Mouse (Mus musculus): Measurements from ENCODE around the gene Otof. TPM values are rescaled to one million over a fixed set of nuclear protein-coding genes. Genes with fewer than 3 reads are reported as not detected.

The Otof gene
- polyA plus RNA-seq, 1 experiment from 2014 or later: not detected

DNA sequence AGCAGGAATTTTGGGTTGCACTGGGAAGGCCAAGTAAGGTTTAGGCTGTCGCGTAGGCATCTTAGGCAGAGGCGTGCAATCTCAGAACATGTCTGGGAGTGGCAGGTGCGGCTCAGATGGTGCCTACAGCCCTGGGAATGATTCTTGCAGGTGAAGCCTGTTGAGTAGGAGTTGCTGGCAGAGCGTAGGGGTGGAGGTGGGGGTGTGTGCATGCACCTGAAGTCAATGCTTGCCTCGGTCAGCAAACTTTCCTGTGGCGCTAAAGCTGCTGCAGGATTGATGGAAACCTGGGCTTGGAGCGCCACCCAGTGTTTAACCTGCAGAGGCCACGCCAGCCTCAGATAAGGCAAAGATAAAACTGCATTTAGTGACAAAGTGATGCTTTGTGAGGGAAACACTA lies 118.6 kb downstream of the Otof start:
- DNase-seq (peak; percentile 78), ATAC-seq (peak; percentile 83)
- H3K36me3 ChIP-seq (replicated peaks; ENCODE audit: insufficient read depth, low read length): no peaks in the 10 kb centered on the region
- TF ChIP-seq CTCF (IDR thresholded peaks at IDR 0.05; ENCODE audit: low read depth) (peak; percentile 89), EP300 (IDR thresholded peaks at IDR 0.05; ENCODE audit: low read depth) (no peak)
- no peak overlapping the region for H3K9ac ChIP-seq (replicated peaks)
- H3K27me3 ChIP-seq (ENCODE audit: insufficient read depth, low read length): no peaks in the 10 kb centered on the region
- no peaks in the 10 kb centered on the region for H3K4me1 ChIP-seq (ENCODE audit: insufficient read depth)
- no peak overlapping the region for H3K27ac ChIP-seq (ENCODE audit: low read depth)
- WGBS (ENCODE audit: insufficient replicate concordance): 10% methylated on average over 9 of the region's 9 CpGs
- H3K4me2 ChIP-seq (ENCODE audit: low read depth, low read length): peak overlapping the region; percentile 36
- no peaks in the 10 kb centered on the region for H3K9me3 ChIP-seq (ENCODE audit: low read length)
- H3K4me3 ChIP-seq (ENCODE audit: low read depth, low read length): no peak overlapping the region

DNA sequence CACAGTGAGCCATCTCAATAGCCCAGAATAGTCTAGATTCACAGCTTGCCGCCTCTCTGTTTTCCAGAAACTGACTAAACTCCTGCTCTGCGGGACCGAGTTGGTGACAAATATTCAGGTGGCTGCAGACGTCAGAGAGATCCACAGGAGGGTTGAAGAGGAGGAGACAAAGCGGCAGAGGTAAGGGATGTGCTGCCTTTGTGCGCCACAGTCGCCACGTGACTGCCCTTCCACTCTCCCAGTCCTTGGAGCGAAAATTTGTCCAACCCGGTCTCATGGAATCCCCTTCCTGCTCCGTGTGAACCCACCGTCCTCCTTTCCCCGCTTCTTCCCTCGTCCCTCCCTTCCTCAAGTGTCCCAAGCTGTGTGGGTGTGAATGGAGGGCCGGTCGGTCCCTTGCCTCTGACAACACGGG lies 119.1 kb downstream of the Otof start:
- no peak for ATAC-seq

DNA sequence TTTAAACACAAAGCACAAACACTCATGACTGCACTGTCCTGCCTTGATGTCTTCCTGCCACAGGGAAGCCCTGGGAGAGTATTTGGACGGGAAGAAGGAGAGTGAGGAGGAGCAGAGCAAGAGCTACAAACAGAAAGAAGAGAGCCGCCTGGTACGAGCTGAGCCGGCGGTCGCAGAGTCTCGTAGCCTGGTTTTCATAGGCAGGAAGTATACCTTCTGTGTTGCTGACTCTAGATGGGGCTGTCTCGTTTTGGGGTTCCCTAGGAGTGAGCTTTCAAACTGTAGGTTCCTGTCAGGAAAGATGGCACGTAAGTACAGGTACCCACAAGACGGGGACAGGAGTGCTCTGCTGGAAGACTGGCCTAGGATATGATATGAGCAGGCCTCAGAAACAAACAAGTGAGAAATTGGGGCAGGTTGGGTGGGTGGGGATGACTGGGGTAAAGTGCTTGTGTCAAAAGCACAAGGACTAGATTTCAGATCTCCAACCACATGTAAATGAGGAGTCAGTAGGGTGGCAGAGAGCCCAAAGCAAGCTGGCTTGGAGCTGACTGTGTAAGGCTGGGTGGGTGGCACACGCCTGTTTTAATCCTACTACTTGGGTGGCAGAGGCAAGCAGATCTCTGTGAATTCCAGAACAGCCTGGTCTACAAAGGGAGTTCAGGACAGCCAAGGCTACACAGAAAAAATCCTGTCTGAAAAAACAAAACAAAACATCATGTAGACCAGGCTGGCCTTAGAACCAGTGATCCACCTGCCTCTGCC lies 119.9 kb downstream of the Otof start:
- H3K9ac ChIP-seq (replicated peaks): no peak overlapping the region
- H3K36me3 ChIP-seq (replicated peaks; ENCODE audit: insufficient read depth, low read length): no peaks in the 10 kb centered on the region
- no peak overlapping the region for H3K4me2 ChIP-seq (ENCODE audit: low read depth, low read length)
- no peak for DNase-seq
- 74% methylated on average over 11 of the region's 11 CpGs for WGBS (ENCODE audit: insufficient replicate concordance)
- ATAC-seq: no peak
- no peaks in the 10 kb centered on the region for H3K27me3 ChIP-seq (ENCODE audit: insufficient read depth, low read length)
- no peaks in the 10 kb centered on the region for H3K9me3 ChIP-seq (ENCODE audit: low read length)
- no peak overlapping the region for H3K4me3 ChIP-seq (ENCODE audit: low read depth, low read length)
- H3K27ac ChIP-seq (ENCODE audit: low read depth): no peak overlapping the region
- no peaks in the 10 kb centered on the region for H3K4me1 ChIP-seq (ENCODE audit: insufficient read depth)
- TF ChIP-seq EP300 (IDR thresholded peaks at IDR 0.05; ENCODE audit: low read depth) (no peak), CTCF (IDR thresholded peaks at IDR 0.05; ENCODE audit: low read depth) (no peak)

More for the DNA sequence above, 119.1 kb downstream of the Otof start:
- WGBS (ENCODE audit: insufficient replicate concordance): 19% methylated on average over 17 of the region's 17 CpGs
- Histone ChIP-seq H3K36me3 (replicated peaks; ENCODE audit: insufficient read depth, low read length) (no peaks in the 10 kb centered on the region), H3K9ac (replicated peaks) (no peak overlapping the region), H3K9me3 (ENCODE audit: low read length) (no peaks in the 10 kb centered on the region), H3K27me3 (ENCODE audit: insufficient read depth, low read length) (no peaks in the 10 kb centered on the region), H3K4me3 (ENCODE audit: low read depth, low read length) (no peak overlapping the region), H3K27ac (ENCODE audit: low read depth) (no peak overlapping the region), H3K4me2 (ENCODE audit: low read depth, low read length) (peak overlapping the region; percentile 36), H3K4me1 (ENCODE audit: insufficient read depth) (no peaks in the 10 kb centered on the region)
- no peak for DNase-seq
- TF ChIP-seq EP300 (IDR thresholded peaks at IDR 0.05; ENCODE audit: low read depth) (no peak), CTCF (IDR thresholded peaks at IDR 0.05; ENCODE audit: low read depth) (no peak)

DNA sequence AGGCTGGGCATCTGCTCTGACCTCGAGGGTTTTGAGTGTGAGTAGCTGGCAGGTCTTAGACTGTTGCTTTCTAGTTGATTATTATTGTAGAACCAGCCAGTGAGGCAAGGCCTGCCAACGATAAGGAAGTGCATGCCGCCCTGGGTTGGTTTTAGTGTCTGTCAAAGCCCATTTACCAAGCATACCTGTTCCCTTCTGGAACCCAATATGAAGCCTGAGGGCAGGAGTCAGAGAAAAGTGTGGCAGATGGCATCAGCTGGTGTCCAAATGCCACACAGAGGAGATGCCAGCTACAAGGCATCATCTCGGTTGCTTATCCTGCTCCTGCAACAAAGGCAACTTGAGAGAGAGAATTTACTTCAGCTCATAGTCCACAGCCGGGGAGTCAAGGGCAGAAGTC lies 120.9 kb downstream of the Otof start:
- Histone ChIP-seq H3K4me2 (ENCODE audit: low read depth, low read length) (no peak overlapping the region), H3K4me1 (ENCODE audit: insufficient read depth) (no peaks in the 10 kb centered on the region), H3K9me3 (ENCODE audit: low read length) (no peaks in the 10 kb centered on the region), H3K27ac (ENCODE audit: low read depth) (no peak overlapping the region), H3K27me3 (ENCODE audit: insufficient read depth, low read length) (no peaks in the 10 kb centered on the region), H3K4me3 (ENCODE audit: low read depth, low read length) (no peak overlapping the region), H3K36me3 (replicated peaks; ENCODE audit: insufficient read depth, low read length) (no peaks in the 10 kb centered on the region), H3K9ac (replicated peaks) (no peak overlapping the region)
- ATAC-seq (no peak), DNase-seq (no peak)
- no peak for TF ChIP-seq EP300 (IDR thresholded peaks at IDR 0.05; ENCODE audit: low read depth)
- TF ChIP-seq CTCF (IDR thresholded peaks at IDR 0.05; ENCODE audit: low read depth): no peak
- WGBS (ENCODE audit: insufficient replicate concordance): 66% methylated on average over 5 of the region's 5 CpGs

Other genes starting within 250 kb of the Otof start
- gene Selenoi, start 229.4 kb downstream of the Otof start, polyA plus RNA-seq (2015; fragmentation: Nextera tagmentation; extraction: Ambion mirVana): 9.3 and 9.8 TPM in 2 replicates
- 0.31 and 0.44 TPM in 2 replicates for gene Drc1, start 180.5 kb downstream of the Otof start, polyA plus RNA-seq (2015; fragmentation: Nextera tagmentation; extraction: Ambion mirVana)
- gene 1700001C02Rik, start 4.1 kb upstream of the Otof start, polyA plus RNA-seq (2015; fragmentation: Nextera tagmentation; extraction: Ambion mirVana): not detected in 2 replicates
- not detected in 2 replicates for gene Cib4, start 83.9 kb upstream of the Otof start, polyA plus RNA-seq (2015; fragmentation: Nextera tagmentation; extraction: Ambion mirVana)
- 0.26 and 0.46 TPM in 2 replicates for gene Kcnk3, start 126.2 kb upstream of the Otof start, polyA plus RNA-seq (2015; fragmentation: Nextera tagmentation; extraction: Ambion mirVana)
- gene Slc35f6, start 186.0 kb upstream of the Otof start, polyA plus RNA-seq (2015; fragmentation: Nextera tagmentation; extraction: Ambion mirVana): 13.8 and 14.2 TPM in 2 replicates
- gene Cenpa, start 204.8 kb upstream of the Otof start, polyA plus RNA-seq (2015; fragmentation: Nextera tagmentation; extraction: Ambion mirVana): 135 and 145 TPM in 2 replicates
- gene Dpysl5, start 249.6 kb upstream of the Otof start, polyA plus RNA-seq (2015; fragmentation: Nextera tagmentation; extraction: Ambion mirVana): 0.05 TPM in 1 of 2 replicates, not detected in the other

Data from liver, postnatal 0 days (tissue).